Mouse (Mus musculus) myocyte (in vitro differentiated cells): ENCODE measurements around the gene 4930404N11Rik. TPM values are rescaled to one million over a fixed set of nuclear protein-coding genes. Genes with fewer than 3 reads are reported as not detected.

Experiments
- H3K27me3 ChIP-seq: one replicate; pipeline ENCODE4 v1.6.1; 2011; ENCODE audit not compliant: control insufficient read depth, insufficient read depth, insufficient read length
- H3K36me3 ChIP-seq: one replicate; pipeline ENCODE4 v1.6.1; 2011; ENCODE audit not compliant: control insufficient read depth, insufficient read depth
- H3K4me2 ChIP-seq: one replicate; pipeline ENCODE4 v1.6.1; 2011; ENCODE audit warnings: low read depth, control low read depth
- H3K4me3 ChIP-seq: one replicate; pipeline ENCODE4 v1.5.1; 2011; ENCODE audit warnings: mild to moderate bottlenecking, control low read depth, moderate library complexity
- H3K79me2 ChIP-seq: one replicate; pipeline ENCODE4 v1.6.1; 2011; ENCODE audit not compliant: control insufficient read depth, insufficient read depth
- H3ac ChIP-seq: one replicate; pipeline ENCODE4 v1.6.1; 2011; ENCODE audit not compliant: control insufficient read depth, insufficient read length
- CEBPB ChIP-seq: IDR thresholded peaks from 2 replicates; pipeline ENCODE4 v1.6.1; 2011; ENCODE audit warnings: mild to moderate bottlenecking, moderate library complexity; ENCODE audit not compliant: poor library complexity, insufficient read depth, severe bottlenecking
- E2F4 ChIP-seq: IDR thresholded peaks from one replicate; pipeline ENCODE4 v1.6.1; 2011; ENCODE audit warnings: mild to moderate bottlenecking, control low read depth, moderate library complexity; ENCODE audit not compliant: insufficient read depth
- MAX ChIP-seq: IDR thresholded peaks from one replicate; pipeline ENCODE4 v1.6.1; 2011; ENCODE audit warnings: low read depth, mild to moderate bottlenecking, control low read depth
- MYOD1 ChIP-seq, 3 experiments: IDR thresholded peaks; one replicate each; pipeline ENCODE4 v1.6.1; 2011; ENCODE audit warnings: control low read depth in 2 of 3, low read depth in 2 of 3, mild to moderate bottlenecking in 2 of 3, moderate library complexity in 1 of 3; ENCODE audit not compliant: insufficient read length in 2 of 3, control insufficient read depth in 1 of 3
- MYOG ChIP-seq, 3 experiments: IDR thresholded peaks; one replicate each; pipeline ENCODE4 v1.6.1; 2011; ENCODE audit warnings: control low read depth in 2 of 3, low read depth in 2 of 3, mild to moderate bottlenecking in 2 of 3; ENCODE audit not compliant: insufficient read length in 2 of 3, control insufficient read depth in 1 of 3, insufficient read depth in 1 of 3
- POLR2A ChIP-seq: IDR thresholded peaks from one replicate; pipeline ENCODE4 v1.6.1; 2011; ENCODE audit warnings: low read depth, mild to moderate bottlenecking, control low read depth, moderate library complexity; ENCODE audit not compliant: insufficient read length
- POLR2AphosphoS2 ChIP-seq: IDR thresholded peaks from one replicate; pipeline ENCODE4 v1.6.1; 2011; ENCODE audit warnings: low read depth, control low read depth; ENCODE audit not compliant: insufficient read length
- REST ChIP-seq: IDR thresholded peaks from one replicate; pipeline ENCODE4 v1.6.1; 2011; ENCODE audit warnings: mild to moderate bottlenecking, control low read depth, moderate library complexity; ENCODE audit not compliant: insufficient read depth, insufficient read length
- SRF ChIP-seq: IDR thresholded peaks from one replicate; pipeline ENCODE4 v1.6.1; 2011; ENCODE audit warnings: low read depth; ENCODE audit not compliant: control insufficient read depth, insufficient read length
- TCF12 ChIP-seq: IDR thresholded peaks from one replicate; pipeline ENCODE4 v1.6.1; 2011; ENCODE audit warnings: mild to moderate bottlenecking, control low read depth; ENCODE audit not compliant: poor library complexity, insufficient read depth, severe bottlenecking
- TCF3 ChIP-seq: IDR thresholded peaks from one replicate; pipeline ENCODE4 v1.6.1; 2011; ENCODE audit warnings: low read depth, control low read depth; ENCODE audit not compliant: insufficient read length
- USF1 ChIP-seq: IDR thresholded peaks from one replicate; pipeline ENCODE4 v1.6.1; 2011; ENCODE audit warnings: low read depth, mild to moderate bottlenecking, control low read depth, moderate library complexity
- polyA plus RNA-seq: library from polyadenylated mRNA; unstranded; fragments of >200 nt; fragmentation: generic; extraction: Trizol; gene quantifications from one replicate; pipeline ENCODE4 v1.2.1, GENCODE M21; 2012; ENCODE audit warnings: missing spikeins

4930404N11Rik gene
- polyA plus RNA-seq, 1 experiment: 0.92 TPM

GRCm38 (mm10) chr10:81349961-81350350 is 15.7 kb downstream of the 4930404N11Rik start:
- no peaks in the 10 kb centered on the region for H3K79me2 ChIP-seq
- peaks cover 9% of the 10 kb centered on the region for H3K36me3 ChIP-seq
- H3K4me3 ChIP-seq: peak overlapping the region; percentile 69
- TF ChIP-seq USF1 (no peak), SRF (peak; percentile 4), E2F4 (no peak), POLR2AphosphoS2 (no peak), TCF12 (no peak), POLR2A (peak; percentile 44)
- no peaks in the 10 kb centered on the region for H3K27me3 ChIP-seq
- H3ac ChIP-seq: peak overlapping the region; percentile 29
- H3K4me2 ChIP-seq: peak overlapping the region; percentile 100

GRCm38 (mm10) chr10:81349146-81349545 is 16.5 kb downstream of the 4930404N11Rik start:
- Histone ChIP-seq H3K27me3 (no peaks in the 10 kb centered on the region), H3K4me3 (peak overlapping the region; percentile 69), H3K36me3 (peaks cover 9% of the 10 kb centered on the region), H3K4me2 (peak overlapping the region; percentile 100), H3K79me2 (no peaks in the 10 kb centered on the region), H3ac (peak overlapping the region; percentile 29)
- TF ChIP-seq MYOG (IDR thresholded peaks at IDR 0.05; ENCODE audit: control insufficient read depth in 1 of 3, insufficient read depth in 1 of 3, insufficient read length in 2 of 3, low read depth in 2 of 3) (no peak), POLR2A (no peak), SRF (no peak), POLR2AphosphoS2 (no peak), E2F4 (no peak), MYOD1 (IDR thresholded peaks at IDR 0.05; ENCODE audit: control insufficient read depth in 1 of 3, insufficient read length in 2 of 3, low read depth in 2 of 3) (no peak), CEBPB (no peak), TCF3 (no peak), REST (no peak), MAX (no peak), TCF12 (no peak), USF1 (no peak)

- no peak for TF ChIP-seq TCF12
- peak; percentile 41 for TF ChIP-seq POLR2AphosphoS2
- H3K36me3 ChIP-seq: peaks cover 9% of the 10 kb centered on the region
- no peak overlapping the region for H3K4me2 ChIP-seq
These were observed 19.1 kb downstream of the 4930404N11Rik start for GRCm38 (mm10) chr10:81346453-81347067.

GRCm38 (mm10) chr10:81345162-81345534 is 20.5 kb downstream of the 4930404N11Rik start:
- Histone ChIP-seq H3K4me2 (no peak overlapping the region), H3K79me2 (no peaks in the 10 kb centered on the region), H3K36me3 (peaks cover 9% of the 10 kb centered on the region), H3K4me3 (no peak overlapping the region), H3ac (no peak overlapping the region), H3K27me3 (peaks cover 12% of the 10 kb centered on the region)
- TF ChIP-seq MYOD1 (IDR thresholded peaks at IDR 0.05; ENCODE audit: control insufficient read depth in 1 of 3, insufficient read length in 2 of 3, low read depth in 2 of 3) (no peak), POLR2AphosphoS2 (peak; percentile 44)

More at GRCm38 (mm10) chr10:81346453-81347067, 19.1 kb downstream of the 4930404N11Rik start:
- peaks cover 12% of the 10 kb centered on the region for H3K27me3 ChIP-seq
- no peak overlapping the region for H3ac ChIP-seq
- H3K4me3 ChIP-seq: no peak overlapping the region
- no peaks in the 10 kb centered on the region for H3K79me2 ChIP-seq

- Histone ChIP-seq H3K27me3 (peaks cover 12% of the 10 kb centered on the region), H3K4me3 (no peak overlapping the region), H3K79me2 (no peaks in the 10 kb centered on the region), H3K36me3 (peaks cover 9% of the 10 kb centered on the region), H3K4me2 (no peak overlapping the region), H3ac (no peak overlapping the region)
- TF ChIP-seq REST (no peak), MYOD1 (IDR thresholded peaks at IDR 0.05; ENCODE audit: control insufficient read depth in 1 of 3, insufficient read length in 2 of 3, low read depth in 2 of 3) (no peak), MAX (no peak), SRF (no peak), POLR2A (no peak), CEBPB (no peak), MYOG (IDR thresholded peaks at IDR 0.05; ENCODE audit: control insufficient read depth in 1 of 3, insufficient read depth in 1 of 3, insufficient read length in 2 of 3, low read depth in 2 of 3) (no peak), TCF3 (no peak), POLR2AphosphoS2 (no peak), TCF12 (no peak)
These were observed 21.0 kb downstream of the 4930404N11Rik start for GRCm38 (mm10) chr10:81344421-81345161.
